Mouse (Mus musculus): ENCODE results near the gene Espn.

GRCm38 (mm10) chr4:152077191-152077590, 75.0 kb downstream of the Espn start:
- TF ChIP-seq CTCF (IDR thresholded peaks at IDR 0.05; ENCODE audit: borderline replicate concordance, extremely low read depth, insufficient read depth, insufficient read length) (no peak), POLR2A (IDR thresholded peaks at IDR 0.05; ENCODE audit: borderline replicate concordance, extremely low read depth, insufficient read depth, insufficient read length, poor library complexity, severe bottlenecking) (no peak)

All from brain, embryonic 14.5 days (tissue).